Comparison of ENCODE assay signal across 10 mouse cellular contexts in genomic region chr14:55115846-55116245, GRCm38 (mm10). TPM values are rescaled to one million over a fixed set of nuclear protein-coding genes. Genes with fewer than 3 reads are reported as not detected.
A peak's percentile ranks its signal among the peaks of the same experiment; 100 is the strongest.
DNase-seq lines count a peak whose midpoint lies in the region; ATAC-seq and TF ChIP-seq lines count a peak whose summit lies in the region.
"Had no signal": no experiment of that assay in that cellular context is flagged by ENCODE, and none has a peak within 500 bp of the region (broad histone marks: within the 10 kb centered on the region; RNA-seq: fewer than 3 reads in every experiment).

No protein-coding gene starts in this region.

- no peak for TF ChIP-seq CTCF in heart, adult 2 months (IDR thresholded peaks at IDR 0.05)
- no peak for TF ChIP-seq CTCF in ES-Bruce4 (IDR thresholded peaks at IDR 0.05; ENCODE audit: low read depth, low read length)
- no peak for TF ChIP-seq CTCF in embryonic fibroblast, embryonic 13.5 days (IDR thresholded peaks at IDR 0.05; ENCODE audit: borderline replicate concordance, insufficient read depth, low read length)

- H3K27ac ChIP-seq in heart, embryonic 11.5 days (ENCODE audit: low read depth, low read length), result no peak overlapping the region
- no peak overlapping the region for H3K27ac ChIP-seq in heart, adult 2 months
- H3K27ac ChIP-seq in ES-Bruce4 (ENCODE audit: insufficient read depth, low read length), result no peak overlapping the region
- H3K27ac ChIP-seq in embryonic fibroblast, embryonic 13.5 days (ENCODE audit: insufficient read depth, low read length), result no peak overlapping the region
- no peak overlapping the region for H3K27ac ChIP-seq in limb, embryonic 14.5 days (replicated peaks; ENCODE audit: low read depth, low read length)

- TF ChIP-seq POLR2A in heart, adult 2 months (IDR thresholded peaks at IDR 0.05; ENCODE audit: insufficient read depth, low read depth, low read length), result no peak
- no peak for TF ChIP-seq POLR2A in ES-Bruce4 (IDR thresholded peaks at IDR 0.05; ENCODE audit: insufficient read depth, low read length)
- no peak for TF ChIP-seq POLR2A in embryonic fibroblast, embryonic 13.5 days (IDR thresholded peaks at IDR 0.05; ENCODE audit: low read depth, low read length)
- no peak for TF ChIP-seq POLR2A in limb, embryonic 14.5 days (IDR thresholded peaks at IDR 0.05; ENCODE audit: borderline replicate concordance, extremely low read depth, insufficient read depth, insufficient read length)

- intact Hi-C loops in heart, adult 2 months (cut with DNase I), result no loop called here

- ATAC-seq in heart, embryonic 11.5 days (replicated peaks; ENCODE audit: insufficient number of reproducible peaks, low FRiP score, low TSS enrichment), result no peak
- ATAC-seq in limb, embryonic 14.5 days (ENCODE audit: low FRiP score, low read depth), result no peak

- no peaks in the 10 kb centered on the region for H3K36me3 ChIP-seq in heart, embryonic 11.5 days (ENCODE audit: control insufficient read depth, insufficient read depth, low read length)
- no peaks in the 10 kb centered on the region for H3K36me3 ChIP-seq in heart, adult 2 months (ENCODE audit: control insufficient read depth, insufficient read depth, low read length)
- H3K36me3 ChIP-seq in ES-Bruce4 (ENCODE audit: control insufficient read depth, insufficient read depth, low read length, poor library complexity, severe bottlenecking), result no peaks in the 10 kb centered on the region
- H3K36me3 ChIP-seq in limb, embryonic 14.5 days (ENCODE audit: control insufficient read depth, insufficient read depth, low read length), result no peaks in the 10 kb centered on the region; the same call in 1 of the 2 replicates

- H3K4me1 ChIP-seq in heart, embryonic 11.5 days (ENCODE audit: control insufficient read depth, insufficient read depth, low read length), result peaks cover 16% of the 10 kb centered on the region; the same call in 1 of the 2 replicates
- H3K4me1 ChIP-seq in heart, adult 2 months (ENCODE audit: control insufficient read depth, insufficient read depth, low read length), result peaks cover 4% of the 10 kb centered on the region
- no peaks in the 10 kb centered on the region for H3K4me1 ChIP-seq in ES-Bruce4 (ENCODE audit: control insufficient read depth, insufficient read depth, low read length)
- no peaks in the 10 kb centered on the region; the same call in 1 of the 2 replicates for H3K4me1 ChIP-seq in embryonic fibroblast, embryonic 13.5 days (ENCODE audit: control insufficient read depth, insufficient read depth, low read length)
- peaks cover 10% of the 10 kb centered on the region; the same call in 1 of the 2 replicates for H3K4me1 ChIP-seq in limb, embryonic 14.5 days (ENCODE audit: control insufficient read depth, insufficient read depth, low read length)

- no peak for TF ChIP-seq EP300 in heart, adult 2 months (IDR thresholded peaks at IDR 0.05; ENCODE audit: insufficient read depth, low read depth, low read length)
- no peak for TF ChIP-seq EP300 in ES-Bruce4 (IDR thresholded peaks at IDR 0.05; ENCODE audit: insufficient read depth, low read depth, low read length)

- no peak overlapping the region for H3K9ac ChIP-seq in heart, embryonic 11.5 days (ENCODE audit: low read depth, low read length)
- no peak overlapping the region for H3K9ac ChIP-seq in heart, adult 2 months (ENCODE audit: low read depth, low read length)
- H3K9ac ChIP-seq in ES-Bruce4 (ENCODE audit: low read depth, poor library complexity, severe bottlenecking), result peak overlapping the region; percentile 62
- peak overlapping the region; percentile 66; the same call in 1 of the 2 replicates for H3K9ac ChIP-seq in limb, embryonic 14.5 days (ENCODE audit: low read depth, low read length, severe bottlenecking)

- no peak for DNase-seq in heart, adult 2 months
- no peak for DNase-seq in limb, embryonic 14.5 days (ENCODE audit: low spot score)
- no peak for DNase-seq in spleen, postnatal 36 days (ENCODE audit: low spot score in 2 of 2)
- no peak for DNase-seq in kidney, postnatal 4 days
- no peak for DNase-seq in embryo, embryonic 9.5 days (ENCODE audit: extremely low spot score)

- peak overlapping the region; percentile 100 for H3K4me2 ChIP-seq in heart, embryonic 11.5 days
- peak overlapping the region; percentile 99 for H3K4me2 ChIP-seq in limb, embryonic 14.5 days (replicated peaks; ENCODE audit: low read depth, low read length, severe bottlenecking)

- WGBS in heart, embryonic 11.5 days (ENCODE audit: insufficient replicate concordance), result 1% methylated on average over 8 of the region's 8 CpGs
- 5% methylated on average over 8 of the region's 8 CpGs for WGBS in heart, adult 2 months
- WGBS in limb, embryonic 14.5 days, result under 1% methylated on average over 7 of the region's 8 CpGs

- H3K27me3 ChIP-seq in heart, embryonic 11.5 days (ENCODE audit: control insufficient read depth, insufficient read depth, low read length), result peaks cover 69% of the 10 kb centered on the region
- peaks cover 24% of the 10 kb centered on the region for H3K27me3 ChIP-seq in heart, adult 2 months (ENCODE audit: control insufficient read depth, insufficient read depth, low read length)
- H3K27me3 ChIP-seq in ES-Bruce4 (ENCODE audit: control insufficient read depth, insufficient read depth, low read length, poor library complexity, severe bottlenecking), result no peaks in the 10 kb centered on the region
- H3K27me3 ChIP-seq in limb, embryonic 14.5 days (ENCODE audit: control insufficient read depth, insufficient read depth, low read length), result peaks cover 39% of the 10 kb centered on the region

- H3K9me3 ChIP-seq in heart, embryonic 11.5 days (replicated peaks; ENCODE audit: control insufficient read depth, low read length), result no peaks in the 10 kb centered on the region
- H3K9me3 ChIP-seq in ES-Bruce4 (replicated peaks; ENCODE audit: control insufficient read depth, insufficient read depth, low read length, poor library complexity, severe bottlenecking), result no peaks in the 10 kb centered on the region
- no peaks in the 10 kb centered on the region for H3K9me3 ChIP-seq in limb, embryonic 14.5 days (ENCODE audit: control insufficient read depth, low read length)

- no peaks in the 10 kb centered on the region for H3K79me2 ChIP-seq in heart, adult 2 months (replicated peaks; ENCODE audit: control insufficient read depth, insufficient read depth, low read length)

- peak overlapping the region; percentile 63 for H3K4me3 ChIP-seq in heart, embryonic 11.5 days (ENCODE audit: low read depth, low read length)
- no peak overlapping the region for H3K4me3 ChIP-seq in heart, adult 2 months
- H3K4me3 ChIP-seq in ES-Bruce4 (ENCODE audit: low read depth, low read length), result peak overlapping the region; percentile 72
- peak overlapping the region; percentile 30; the same call in 1 of the 2 replicates for H3K4me3 ChIP-seq in embryonic fibroblast, embryonic 13.5 days (ENCODE audit: insufficient read depth, low read length)
- peak overlapping the region; percentile 64 for H3K4me3 ChIP-seq in limb, embryonic 14.5 days (replicated peaks; ENCODE audit: low read length)

RNA-seq across cellular contexts. Expression of gene Jph4, which starts 0.9 kb away (rescaled TPM):
- polyA plus RNA-seq in heart, embryonic 11.5 days (2014; fragmentation: Nextera tagmentation; extraction: Ambion mirVana), result 0.31 and 0.59 TPM in 2 replicates
- under 1 TPM in 1 of 2 experiments, not detected in 1; 0.23 TPM for total RNA-seq in heart, adult 2 months (2021)
- polyA plus RNA-seq in heart, adult 2 months (2012; rRNA removed), result 0.25 and 0.32 TPM in 2 replicates
- 3.6 and 4.7 TPM in 2 replicates for polyA plus RNA-seq in ES-Bruce4 (2011; ENCODE audit: insufficient read depth, insufficient read length, low read depth, missing spikeins)
- polyA plus RNA-seq in embryonic fibroblast, embryonic 13.5 days (2011; ENCODE audit: insufficient read length, low read depth, missing spikeins), result 0.73 and 1.6 TPM in 2 replicates
- 10.4 and 11.2 TPM in 2 replicates for polyA plus RNA-seq in limb, embryonic 14.5 days (2012; rRNA removed)
- 2.5 and 3.0 TPM in 2 replicates for polyA plus RNA-seq in limb, embryonic 14.5 days (2014; fragmentation: Nextera tagmentation; extraction: Ambion mirVana)
- total RNA-seq: CH12.LX; common myeloid progenitor, adult 5-6 weeks had no signal

RNA-seq across cellular contexts. Expression of gene Ap1g2, which starts 9.5 kb away (rescaled TPM):
- polyA plus RNA-seq in heart, embryonic 11.5 days (2014; fragmentation: Nextera tagmentation; extraction: Ambion mirVana), result 9.1 and 11.4 TPM in 2 replicates
- total RNA-seq in heart, adult 2 months (2021), result 1 to 10 TPM; 5.3 to 5.6 TPM
- 8.2 and 10.2 TPM in 2 replicates for polyA plus RNA-seq in heart, adult 2 months (2012; rRNA removed)
- 20.6 and 23.9 TPM in 2 replicates for polyA plus RNA-seq in ES-Bruce4 (2011; ENCODE audit: insufficient read depth, insufficient read length, low read depth, missing spikeins)
- polyA plus RNA-seq in embryonic fibroblast, embryonic 13.5 days (2011; ENCODE audit: insufficient read length, low read depth, missing spikeins), result 6.7 and 10.0 TPM in 2 replicates
- 22.9 and 31.4 TPM in 2 replicates for polyA plus RNA-seq in limb, embryonic 14.5 days (2012; rRNA removed)
- 19.5 and 20.4 TPM in 2 replicates for polyA plus RNA-seq in limb, embryonic 14.5 days (2014; fragmentation: Nextera tagmentation; extraction: Ambion mirVana)

RNA-seq across cellular contexts. Expression of gene Thtpa, which starts 21.3 kb away (rescaled TPM):
- 12.4 and 15.1 TPM in 2 replicates for polyA plus RNA-seq in heart, embryonic 11.5 days (2014; fragmentation: Nextera tagmentation; extraction: Ambion mirVana)
- total RNA-seq in heart, adult 2 months (2021), result 10 to 100 TPM; 10.7 to 13.4 TPM
- polyA plus RNA-seq in heart, adult 2 months (2012; rRNA removed), result 8.2 and 9.7 TPM in 2 replicates
- 6.9 and 8.6 TPM in 2 replicates for polyA plus RNA-seq in ES-Bruce4 (2011; ENCODE audit: insufficient read depth, insufficient read length, low read depth, missing spikeins)
- polyA plus RNA-seq in embryonic fibroblast, embryonic 13.5 days (2011; ENCODE audit: insufficient read length, low read depth, missing spikeins), result 13.1 and 17.1 TPM in 2 replicates
- polyA plus RNA-seq in limb, embryonic 14.5 days (2012; rRNA removed), result 11.9 and 12.4 TPM in 2 replicates
- polyA plus RNA-seq in limb, embryonic 14.5 days (2014; fragmentation: Nextera tagmentation; extraction: Ambion mirVana), result 19.9 and 20.3 TPM in 2 replicates

RNA-seq across cellular contexts. Expression of gene Zfhx2, which starts 23.7 kb away (rescaled TPM):
- 2.9 and 3.1 TPM in 2 replicates for polyA plus RNA-seq in heart, embryonic 11.5 days (2014; fragmentation: Nextera tagmentation; extraction: Ambion mirVana)
- total RNA-seq in heart, adult 2 months (2021), result 1 to 10 TPM; 3.9 to 4.1 TPM
- 1.1 and 1.3 TPM in 2 replicates for polyA plus RNA-seq in heart, adult 2 months (2012; rRNA removed)
- 18.1 and 24.6 TPM in 2 replicates for polyA plus RNA-seq in ES-Bruce4 (2011; ENCODE audit: insufficient read depth, insufficient read length, low read depth, missing spikeins)
- 1.9 and 3.5 TPM in 2 replicates for polyA plus RNA-seq in embryonic fibroblast, embryonic 13.5 days (2011; ENCODE audit: insufficient read length, low read depth, missing spikeins)
- polyA plus RNA-seq in limb, embryonic 14.5 days (2012; rRNA removed), result 5.3 and 6.1 TPM in 2 replicates
- polyA plus RNA-seq in limb, embryonic 14.5 days (2014; fragmentation: Nextera tagmentation; extraction: Ambion mirVana), result 3.7 and 4.7 TPM in 2 replicates

Comparison
In these comparisons a context has a peak if more than half of its experiments do, and no peak if none do; other contexts are left out.
1. H3K9ac ChIP-seq: peak in ES-Bruce4 (single experiment) and limb, embryonic 14.5 days (single experiment); none in heart, embryonic 11.5 days (single experiment) and heart, adult 2 months (single experiment).